Mouse (Mus musculus) monocyte, adult 59 days (primary cell): Measurements from ENCODE around the gene Lrfn5. TPM values are rescaled to one million over a fixed set of nuclear protein-coding genes. Genes with fewer than 3 reads are reported as not detected.

Experiments used
- total RNA-seq, 2 experiments: library from RNA; stranded (reverse); gene quantifications; one replicate each; pipeline ENCODE4 v1.2.4; 2023

Lrfn5 gene
- not detected for total RNA-seq

GRCm38 (mm10) chr12:61522829-61523370 lies at the start of gene Lrfn5:
Gene Lrfn5 (plus strand): TSS chr12:61523150.

